Mouse (Mus musculus) G1E-ER4 (cell line): ENCODE results near the gene Rad17. TPM values are rescaled to one million over a fixed set of nuclear protein-coding genes. Genes with fewer than 3 reads are reported as not detected.

Source experiments
- GATA1 ChIP-seq: IDR thresholded peaks from one replicate; pipeline ENCODE4 v1.8.0; 2012; ENCODE audit warnings: low read length, inconsistent platforms
- polyA plus RNA-seq: library from polyadenylated mRNA; stranded (reverse); fragments of >175 nt; gene quantifications from 2 replicates; pipeline ENCODE4 v1.2.3, GENCODE M21; 2012

Rad17 gene
- polyA plus RNA-seq, 1 experiment, result 15.3 TPM

GRCm38 (mm10) chr13:100642471-100643209 is 8.2 kb downstream of the Rad17 start:
- TF ChIP-seq GATA1, result no peak

GRCm38 (mm10) chr13:100634106-100634691 is 16.7 kb downstream of the Rad17 start:
- TF ChIP-seq GATA1, result no peak

- no peak for TF ChIP-seq GATA1
Observed at GRCm38 (mm10) chr13:100622241-100622640, 28.6 kb downstream of the Rad17 start.

- no peak for TF ChIP-seq GATA1
Observed at GRCm38 (mm10) chr13:100617583-100617982, 33.3 kb downstream of the Rad17 start.

GRCm38 (mm10) chr13:100616181-100617087 is 34.4 kb downstream of the Rad17 start, which contains the start of gene Marveld2:
Marveld2 (minus strand) TSS chr13:100616971.
- TF ChIP-seq GATA1, result no peak

GRCm38 (mm10) chr13:100612903-100613302 is 37.9 kb downstream of the Rad17 start:
- TF ChIP-seq GATA1, result no peak

- no peak for TF ChIP-seq GATA1
Observed at GRCm38 (mm10) chr13:100612251-100612650, 38.6 kb downstream of the Rad17 start.

- TF ChIP-seq GATA1, result no peak
Observed at GRCm38 (mm10) chr13:100611266-100611665, 39.6 kb downstream of the Rad17 start.

GRCm38 (mm10) chr13:100607756-100608155 is 43.1 kb downstream of the Rad17 start:
- no peak for TF ChIP-seq GATA1

- TF ChIP-seq GATA1, result no peak
Observed at GRCm38 (mm10) chr13:100605845-100606244, 45.0 kb downstream of the Rad17 start.

- TF ChIP-seq GATA1, result no peak
Observed at GRCm38 (mm10) chr13:100603738-100604095, 47.1 kb downstream of the Rad17 start.

GRCm38 (mm10) chr13:100603031-100603737 is 47.7 kb downstream of the Rad17 start:
- TF ChIP-seq GATA1, result no peak

- no peak for TF ChIP-seq GATA1
Observed at GRCm38 (mm10) chr13:100602239-100602902, 48.5 kb downstream of the Rad17 start.

- no peak for TF ChIP-seq GATA1
Observed at GRCm38 (mm10) chr13:100601034-100601433, 49.8 kb downstream of the Rad17 start.

- no peak for TF ChIP-seq GATA1
Observed at GRCm38 (mm10) chr13:100600317-100600716, 50.5 kb downstream of the Rad17 start.

GRCm38 (mm10) chr13:100597284-100597683 is 53.6 kb downstream of the Rad17 start:
- no peak for TF ChIP-seq GATA1
